Mouse (Mus musculus) liver, embryonic 12.5 days (tissue): ENCODE results near the gene Gm19668. TPM values are rescaled to one million over a fixed set of nuclear protein-coding genes. Genes with fewer than 3 reads are reported as not detected.
"Not testable (repeated sequence)": the region's sequence is repeated elsewhere in the genome, so short reads cannot be mapped to it uniquely, and the experiment has no call there.

ENCODE experiments used
- ATAC-seq: fragments of 200-750 bp; cut with Nextera tagmentation; 2 replicates; pipeline ENCODE4 v1.8.0; 2017; ENCODE audit warnings: moderate number of reproducible peaks, mild to moderate bottlenecking, moderate library complexity
- H3K27ac ChIP-seq: fragments of 300-500 bp; sonication (generic); 2 replicates; pipeline ENCODE4 v1.5.1; 2016; ENCODE audit warnings: mild to moderate bottlenecking
- H3K27me3 ChIP-seq: fragments of 300-500 bp; sonication (generic); replicated peaks from 2 replicates; pipeline ENCODE4 v1.6.1; 2016; ENCODE audit warnings: mild to moderate bottlenecking, moderate library complexity
- H3K36me3 ChIP-seq: fragments of 300-500 bp; sonication (generic); 2 replicates; pipeline ENCODE4 v1.6.1; 2016; ENCODE audit warnings: mild to moderate bottlenecking, moderate library complexity
- H3K4me1 ChIP-seq: fragments of 300-500 bp; sonication (generic); 2 replicates; pipeline ENCODE4 v1.6.1; 2016
- H3K4me2 ChIP-seq: fragments of 300-500 bp; sonication (generic); 2 replicates; pipeline ENCODE4 v1.6.1; 2016; ENCODE audit warnings: mild to moderate bottlenecking, moderate library complexity
- H3K4me3 ChIP-seq: fragments of 300-500 bp; sonication (generic); 2 replicates; pipeline ENCODE4 v1.5.1; 2016; ENCODE audit warnings: mild to moderate bottlenecking, moderate library complexity
- H3K9ac ChIP-seq: fragments of 300-500 bp; sonication (generic); 2 replicates; pipeline ENCODE4 v1.6.1; 2016; ENCODE audit warnings: mild to moderate bottlenecking, moderate library complexity
- H3K9me3 ChIP-seq: fragments of 300-500 bp; sonication (generic); replicated peaks from 2 replicates; pipeline ENCODE4 v1.6.1; 2016; ENCODE audit warnings: mild to moderate bottlenecking, moderate library complexity
- WGBS: fragments of 180-500 bp; shearing (Covaris S2); methylation state at CpG from one replicate; pipeline ENCODE4 v1.1.7; 2016; ENCODE audit not compliant: insufficient replicate concordance; 5-methylcytosine and 5-hydroxymethylcytosine counted together
- polyA plus RNA-seq: library from polyadenylated mRNA; unstranded; fragments of >200 nt; fragmentation: Nextera tagmentation; extraction: Ambion mirVana; gene quantifications from 2 replicates; pipeline ENCODE4 v1.2.1, GENCODE M21; 2016

Gene Gm19668
- polyA plus RNA-seq, 1 experiment from 2014 or later = not detected

- 34% methylated on average over 3 of the region's 3 CpGs for WGBS
- 0 out of 2 replicates have a peak, but pooled peaks cover 4% of the 10 kb centered on the region for H3K4me1 ChIP-seq
Observed at GRCm38 (mm10) chr10:77804095-77804494, 5.2 kb upstream of the Gm19668 start.

GRCm38 (mm10) chr10:77798164-77798920 lies 591 bp downstream of the Gm19668 start:
- WGBS = 23% methylated on average over 3 of the region's 3 CpGs
- not testable (repeated sequence) for H3K4me2 ChIP-seq, ATAC-seq, H3K9ac ChIP-seq, H3K4me3 ChIP-seq, H3K36me3 ChIP-seq, H3K9me3 ChIP-seq, H3K4me1 ChIP-seq, H3K27me3 ChIP-seq, H3K27ac ChIP-seq

More at GRCm38 (mm10) chr10:77804095-77804494, 5.2 kb upstream of the Gm19668 start:
- Histone ChIP-seq H3K27ac (no peak overlapping the region), H3K9ac (no peak overlapping the region), H3K4me3 (no peak overlapping the region), H3K27me3 (no peaks in the 10 kb centered on the region), H3K9me3 (no peaks in the 10 kb centered on the region), H3K36me3 (no peaks in the 10 kb centered on the region), H3K4me2 (no peak overlapping the region)
- no peak for ATAC-seq

GRCm38 (mm10) chr10:77797677-77798076 lies 1.3 kb downstream of the Gm19668 start:
- Histone ChIP-seq H3K4me1 (0 out of 2 replicates have a peak, but pooled peaks cover 4% of the 10 kb centered on the region), H3K27ac (no peak overlapping the region)

GRCm38 (mm10) chr10:77794976-77795375 lies 4.0 kb downstream of the Gm19668 start, which contains the start of gene Gm9639:
Gene Gm9639 (minus strand): TSS chr10:77795076.
- WGBS = 43% methylated on average over 2 of the region's 2 CpGs

More at GRCm38 (mm10) chr10:77797677-77798076, 1.3 kb downstream of the Gm19668 start:
- no peak overlapping the region for H3K4me3 ChIP-seq
- no peaks in the 10 kb centered on the region for H3K27me3 ChIP-seq
- 22% methylated on average over 3 of the region's 3 CpGs for WGBS
- no peak for ATAC-seq
- no peaks in the 10 kb centered on the region for H3K36me3 ChIP-seq
- H3K9me3 ChIP-seq = no peaks in the 10 kb centered on the region
- H3K4me2 ChIP-seq = no peak overlapping the region
- no peak overlapping the region for H3K9ac ChIP-seq

GRCm38 (mm10) chr10:77788621-77789020 lies 10.3 kb downstream of the Gm19668 start:
- WGBS = 63% methylated on average over 2 of the region's 2 CpGs

More at GRCm38 (mm10) chr10:77794976-77795375, 4.0 kb downstream of the Gm19668 start, which contains the start of gene Gm9639:
- no peak within 1 kb of the TSS for H3K4me2 ChIP-seq
- no peak within 1 kb of the TSS for H3K9ac ChIP-seq
- no peak within 1 kb of the TSS for H3K4me3 ChIP-seq
- no peak for ATAC-seq
- H3K27ac ChIP-seq = no peak within 1 kb of the TSS
- no peaks in the 10 kb centered on the region for H3K36me3 ChIP-seq
- no peaks in the 10 kb centered on the region for H3K27me3 ChIP-seq
- H3K9me3 ChIP-seq = no peaks in the 10 kb centered on the region
- 0 out of 2 replicates have a peak, but pooled peaks cover 4% of the 10 kb centered on the region for H3K4me1 ChIP-seq

GRCm38 (mm10) chr10:77787876-77788275 lies 11.1 kb downstream of the Gm19668 start, which contains the start of gene Gm7137:
Gene Gm7137 (minus strand): TSS chr10:77788200.
- H3K4me3 ChIP-seq, H3K9ac ChIP-seq, ATAC-seq, H3K36me3 ChIP-seq, H3K27me3 ChIP-seq, H3K4me1 ChIP-seq, H3K9me3 ChIP-seq, H3K27ac ChIP-seq, H3K4me2 ChIP-seq: not testable (repeated sequence)
- WGBS = 45% methylated on average over 1 of the region's 1 CpGs

More at GRCm38 (mm10) chr10:77788621-77789020, 10.3 kb downstream of the Gm19668 start:
- H3K27me3 ChIP-seq = no peaks in the 10 kb centered on the region
- H3K9ac ChIP-seq = no peak overlapping the region
- no peaks in the 10 kb centered on the region for H3K9me3 ChIP-seq
- no peaks in the 10 kb centered on the region for H3K4me1 ChIP-seq
- no peak overlapping the region for H3K4me3 ChIP-seq
- no peak for ATAC-seq
- H3K27ac ChIP-seq = no peak overlapping the region
- no peak overlapping the region for H3K4me2 ChIP-seq
- no peaks in the 10 kb centered on the region for H3K36me3 ChIP-seq

- H3K4me3 ChIP-seq, H3K9ac ChIP-seq, H3K27me3 ChIP-seq, ATAC-seq, H3K4me1 ChIP-seq, H3K36me3 ChIP-seq, H3K4me2 ChIP-seq, H3K27ac ChIP-seq, H3K9me3 ChIP-seq: not testable (repeated sequence)
- 47% methylated on average over 1 of the region's 3 CpGs for WGBS
Observed at GRCm38 (mm10) chr10:77783396-77783795, 15.5 kb downstream of the Gm19668 start.

GRCm38 (mm10) chr10:77782442-77782841 lies 16.5 kb downstream of the Gm19668 start, which contains the start of gene Gm3250:
Gene Gm3250 (minus strand): TSS chr10:77782542.
- H3K4me2 ChIP-seq, H3K27ac ChIP-seq, H3K9ac ChIP-seq, H3K4me3 ChIP-seq, H3K36me3 ChIP-seq, H3K27me3 ChIP-seq, H3K9me3 ChIP-seq, H3K4me1 ChIP-seq, ATAC-seq: not testable (repeated sequence)
- 54% methylated on average over 1 of the region's 1 CpGs for WGBS

GRCm38 (mm10) chr10:77776844-77777243 lies 22.1 kb downstream of the Gm19668 start, which contains the start of gene Gm7138:
Gene Gm7138 (minus strand): TSS chr10:77776944.
- not testable (repeated sequence) for H3K36me3 ChIP-seq, H3K27ac ChIP-seq, H3K4me2 ChIP-seq, H3K9ac ChIP-seq, H3K9me3 ChIP-seq, H3K27me3 ChIP-seq, H3K4me3 ChIP-seq, H3K4me1 ChIP-seq, ATAC-seq
- WGBS = 46% methylated on average over 1 of the region's 1 CpGs

GRCm38 (mm10) chr10:77772142-77772541 lies 26.8 kb downstream of the Gm19668 start:
- H3K4me1 ChIP-seq, H3K27me3 ChIP-seq, H3K9me3 ChIP-seq, H3K9ac ChIP-seq, H3K4me3 ChIP-seq, H3K4me2 ChIP-seq, ATAC-seq, H3K36me3 ChIP-seq, H3K27ac ChIP-seq: not testable (repeated sequence)
- WGBS = 80% methylated on average over 3 of the region's 3 CpGs

- H3K4me3 ChIP-seq, H3K27ac ChIP-seq, ATAC-seq, H3K4me1 ChIP-seq, H3K9me3 ChIP-seq, H3K9ac ChIP-seq, H3K27me3 ChIP-seq, H3K4me2 ChIP-seq, H3K36me3 ChIP-seq: not testable (repeated sequence)
- 45% methylated on average over 1 of the region's 1 CpGs for WGBS
Observed at GRCm38 (mm10) chr10:77771225-77771624, 27.7 kb downstream of the Gm19668 start, which contains the start of gene Gm3238. Gene Gm3238 (minus strand): TSS chr10:77771325.

GRCm38 (mm10) chr10:77769727-77770126 lies 29.2 kb downstream of the Gm19668 start:
- Histone ChIP-seq H3K27me3 (no peaks in the 10 kb centered on the region), H3K9ac (no peak overlapping the region), H3K27ac (no peak overlapping the region), H3K4me2 (no peak overlapping the region), H3K9me3 (no peaks in the 10 kb centered on the region), H3K4me3 (no peak overlapping the region), H3K36me3 (no peaks in the 10 kb centered on the region), H3K4me1 (no peaks in the 10 kb centered on the region)
- ATAC-seq = no peak
- WGBS = 63% methylated on average over 1 of the region's 1 CpGs
